Mouse (Mus musculus): ENCODE data around the gene Gm43517. TPM values are rescaled to one million over a fixed set of nuclear protein-coding genes. Genes with fewer than 3 reads are reported as not detected.

Gene Gm43517
- polyA plus RNA-seq (2015; fragmentation: Nextera tagmentation; extraction: Ambion mirVana), result not detected in 2 replicates

DNA sequence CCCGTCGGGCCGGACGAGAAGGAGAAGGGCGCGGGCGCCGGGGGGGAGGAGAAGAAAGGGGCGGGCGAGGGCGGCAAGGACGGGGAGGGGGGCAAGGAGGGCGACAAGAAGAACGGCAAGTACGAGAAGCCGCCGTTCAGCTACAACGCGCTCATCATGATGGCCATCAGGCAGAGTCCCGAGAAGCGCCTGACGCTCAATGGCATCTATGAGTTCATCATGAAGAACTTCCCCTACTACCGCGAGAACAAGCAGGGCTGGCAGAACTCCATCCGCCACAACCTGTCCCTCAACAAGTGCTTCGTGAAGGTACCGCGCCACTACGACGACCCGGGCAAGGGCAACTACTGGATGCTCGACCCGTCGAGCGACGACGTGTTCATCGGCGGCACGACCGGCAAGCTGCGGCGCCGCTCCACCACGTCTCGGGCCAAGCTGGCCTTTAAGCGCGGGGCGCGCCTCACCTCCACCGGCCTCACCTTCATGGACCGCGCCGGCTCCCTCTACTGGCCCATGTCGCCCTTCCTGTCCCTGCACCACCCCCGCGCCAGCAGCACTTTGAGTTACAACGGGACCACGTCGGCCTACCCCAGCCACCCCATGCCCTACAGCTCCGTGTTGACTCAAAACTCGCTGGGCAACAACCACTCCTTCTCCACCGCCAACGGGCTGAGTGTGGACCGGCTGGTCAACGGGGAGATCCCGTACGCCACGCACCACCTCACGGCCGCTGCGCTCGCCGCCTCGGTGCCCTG is at the start of gene Gm43517:
TSS of gene Gm43517 (plus strand) at position 299 of the 755 bp plus-strand sequence.
- Histone ChIP-seq H3K4me3 (replicated peaks) (0 out of 2 replicates have a peak within 1 kb of the TSS, but pooled peaks have one; percentile 19), H3K27ac (replicated peaks) (no peak within 1 kb of the TSS), H3K36me3 (no peaks in the 10 kb centered on the region), H3K27me3 (replicated peaks) (peaks cover 68% of the 10 kb centered on the region), H3K9ac (replicated peaks) (no peak within 1 kb of the TSS), H3K9me3 (replicated peaks) (no peaks in the 10 kb centered on the region), H3K4me1 (peaks cover 11% of the 10 kb centered on the region; the same call in 1 of the 2 replicates), H3K4me2 (peak within 1 kb of the TSS; percentile 40)
- WGBS, result under 1% methylated on average over 72 of the region's 75 CpGs
- peak; percentile 43; the same call in 1 of the 2 replicates for ATAC-seq (ENCODE audit: low FRiP score)

GRCm38 (mm10) chr12:49349697-49350096 is 35.3 kb upstream of the Gm43517 start:
- no peak for ATAC-seq (ENCODE audit: low FRiP score)
- Histone ChIP-seq H3K9me3 (replicated peaks) (no peaks in the 10 kb centered on the region), H3K27me3 (replicated peaks) (no peaks in the 10 kb centered on the region), H3K36me3 (no peaks in the 10 kb centered on the region), H3K4me2 (no peak overlapping the region), H3K9ac (replicated peaks) (no peak overlapping the region), H3K27ac (replicated peaks) (no peak overlapping the region), H3K4me3 (replicated peaks) (no peak overlapping the region), H3K4me1 (no peaks in the 10 kb centered on the region)
- 94% methylated on average over 10 of the region's 10 CpGs for WGBS

DNA sequence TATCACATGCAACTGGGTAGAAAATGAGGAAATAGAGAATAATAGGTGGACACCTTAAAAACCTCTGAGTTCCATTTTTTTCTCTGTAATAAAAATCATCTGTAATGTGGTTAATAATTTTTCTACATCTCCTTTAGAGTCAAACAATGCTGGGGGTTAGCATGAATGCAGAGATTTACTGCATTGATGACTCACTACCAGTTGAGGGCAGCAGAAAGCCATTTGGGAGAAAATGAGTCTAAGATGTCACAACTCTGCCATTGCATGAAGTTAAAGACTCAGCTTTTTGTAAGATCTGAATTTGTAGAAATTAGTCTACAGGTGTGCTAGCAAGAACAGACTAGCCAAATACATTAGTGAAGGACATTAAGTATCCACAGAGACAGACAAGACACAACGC is 16.0 kb upstream of the Gm43517 start:
- 45% methylated on average over 1 of the region's 1 CpGs for WGBS
- no peak overlapping the region for H3K4me3 ChIP-seq (replicated peaks)
- no peaks in the 10 kb centered on the region for H3K36me3 ChIP-seq

DNA sequence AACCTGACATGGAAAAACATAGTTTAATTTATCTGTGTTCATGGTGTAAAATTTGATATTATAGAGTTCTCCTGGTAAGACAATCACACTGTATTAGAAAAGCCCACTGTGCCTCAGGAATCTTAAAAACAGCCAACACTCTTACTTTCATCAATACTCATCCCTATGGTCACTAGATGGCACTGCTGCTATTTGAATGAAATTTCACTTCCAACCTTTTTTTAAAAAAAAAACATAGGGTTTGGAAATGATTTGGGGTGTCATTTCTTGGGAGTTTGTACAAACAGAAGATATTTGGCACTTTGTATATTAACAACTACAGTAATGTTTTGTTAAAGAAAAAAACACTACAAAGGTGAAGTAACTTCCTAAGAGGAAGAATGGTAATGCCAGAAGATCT is 12.8 kb upstream of the Gm43517 start:
- no peaks in the 10 kb centered on the region for H3K9me3 ChIP-seq (replicated peaks)
- H3K4me2 ChIP-seq, result no peak overlapping the region
- no peak overlapping the region for H3K4me3 ChIP-seq (replicated peaks)
- no peaks in the 10 kb centered on the region for H3K36me3 ChIP-seq
- peaks cover 68% of the 10 kb centered on the region for H3K27me3 ChIP-seq (replicated peaks)
- ATAC-seq (ENCODE audit: low FRiP score), result no peak
- peaks cover 4% of the 10 kb centered on the region; the same call in 1 of the 2 replicates for H3K4me1 ChIP-seq
- no peak overlapping the region for H3K27ac ChIP-seq (replicated peaks)
- no peak overlapping the region for H3K9ac ChIP-seq (replicated peaks)

More for the DNA sequence above, 16.0 kb upstream of the Gm43517 start:
- Histone ChIP-seq H3K4me2 (no peak overlapping the region), H3K27me3 (replicated peaks) (peaks cover 45% of the 10 kb centered on the region), H3K9me3 (replicated peaks) (no peaks in the 10 kb centered on the region), H3K9ac (replicated peaks) (no peak overlapping the region), H3K4me1 (no peaks in the 10 kb centered on the region), H3K27ac (replicated peaks) (no peak overlapping the region)
- ATAC-seq (ENCODE audit: low FRiP score), result no peak

DNA sequence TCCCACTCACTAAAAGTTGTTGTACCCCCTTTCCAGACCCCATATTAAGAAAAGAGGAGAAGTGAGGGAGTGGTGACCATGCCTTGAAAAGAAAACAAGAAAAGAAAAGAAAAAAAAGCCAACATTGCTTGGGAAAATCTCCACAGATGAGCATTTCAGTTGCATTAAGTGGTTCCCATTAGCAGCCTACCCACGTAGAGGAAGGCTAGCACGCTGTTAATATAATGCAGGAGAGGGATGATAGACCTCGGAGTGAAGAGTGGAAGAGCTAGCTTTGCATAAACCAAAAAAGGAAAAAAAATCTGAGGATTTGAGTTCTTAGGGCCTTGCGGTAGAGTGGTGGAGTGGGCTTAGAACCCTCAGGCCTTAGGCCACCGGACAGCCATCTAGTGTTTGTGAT is 11.8 kb upstream of the Gm43517 start:
- H3K9me3 ChIP-seq (replicated peaks), result no peaks in the 10 kb centered on the region
- no peak overlapping the region for H3K9ac ChIP-seq (replicated peaks)
- H3K27me3 ChIP-seq (replicated peaks), result peaks cover 77% of the 10 kb centered on the region
- 4% methylated on average over 5 of the region's 5 CpGs for WGBS
- no peak for ATAC-seq (ENCODE audit: low FRiP score)
- no peak overlapping the region for H3K27ac ChIP-seq (replicated peaks)
- no peaks in the 10 kb centered on the region for H3K36me3 ChIP-seq
- no peak overlapping the region for H3K4me2 ChIP-seq
- H3K4me3 ChIP-seq (replicated peaks), result no peak overlapping the region
- peaks cover 4% of the 10 kb centered on the region; the same call in 1 of the 2 replicates for H3K4me1 ChIP-seq

- Histone ChIP-seq H3K4me3 (replicated peaks) (0 out of 2 replicates have a peak overlapping the region, but pooled peaks have one; percentile 15), H3K27ac (replicated peaks) (no peak overlapping the region), H3K9ac (replicated peaks) (no peak overlapping the region), H3K27me3 (replicated peaks) (peaks cover 86% of the 10 kb centered on the region), H3K9me3 (replicated peaks) (no peaks in the 10 kb centered on the region), H3K4me2 (peak overlapping the region; percentile 48), H3K36me3 (no peaks in the 10 kb centered on the region), H3K4me1 (peaks cover 4% of the 10 kb centered on the region; the same call in 1 of the 2 replicates)
- ATAC-seq (ENCODE audit: low FRiP score), result no peak
- under 1% methylated on average over 24 of the region's 24 CpGs for WGBS
These were observed 11.0 kb upstream of the Gm43517 start for GRCm38 (mm10) chr12:49373821-49374605.

DNA sequence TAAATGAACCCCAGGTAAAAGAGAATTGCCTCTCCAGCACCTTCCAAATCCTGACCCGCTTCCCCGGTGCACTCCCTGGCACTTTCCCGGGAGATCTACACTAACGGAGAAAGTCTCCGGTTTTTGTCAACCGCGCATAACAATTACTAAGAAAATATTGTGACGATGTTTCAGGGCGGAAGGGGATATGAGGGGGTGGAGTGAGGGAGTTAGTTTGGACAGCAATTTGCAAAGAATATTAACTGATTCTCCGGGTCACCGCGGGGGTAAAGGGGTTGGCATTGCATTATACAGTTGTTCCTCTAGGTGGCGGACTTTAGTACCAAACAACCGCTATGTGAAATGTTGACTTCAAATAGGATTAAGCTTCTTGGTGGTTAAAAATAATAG is 10.4 kb upstream of the Gm43517 start:
- Histone ChIP-seq H3K9me3 (replicated peaks) (no peaks in the 10 kb centered on the region), H3K4me3 (replicated peaks) (0 out of 2 replicates have a peak overlapping the region, but pooled peaks have one; percentile 15), H3K4me1 (peaks cover 4% of the 10 kb centered on the region; the same call in 1 of the 2 replicates), H3K4me2 (peak overlapping the region; percentile 48), H3K9ac (replicated peaks) (no peak overlapping the region), H3K27me3 (replicated peaks) (peaks cover 86% of the 10 kb centered on the region), H3K27ac (replicated peaks) (no peak overlapping the region), H3K36me3 (no peaks in the 10 kb centered on the region)
- WGBS, result under 1% methylated on average over 14 of the region's 14 CpGs
- ATAC-seq (ENCODE audit: low FRiP score), result no peak

DNA sequence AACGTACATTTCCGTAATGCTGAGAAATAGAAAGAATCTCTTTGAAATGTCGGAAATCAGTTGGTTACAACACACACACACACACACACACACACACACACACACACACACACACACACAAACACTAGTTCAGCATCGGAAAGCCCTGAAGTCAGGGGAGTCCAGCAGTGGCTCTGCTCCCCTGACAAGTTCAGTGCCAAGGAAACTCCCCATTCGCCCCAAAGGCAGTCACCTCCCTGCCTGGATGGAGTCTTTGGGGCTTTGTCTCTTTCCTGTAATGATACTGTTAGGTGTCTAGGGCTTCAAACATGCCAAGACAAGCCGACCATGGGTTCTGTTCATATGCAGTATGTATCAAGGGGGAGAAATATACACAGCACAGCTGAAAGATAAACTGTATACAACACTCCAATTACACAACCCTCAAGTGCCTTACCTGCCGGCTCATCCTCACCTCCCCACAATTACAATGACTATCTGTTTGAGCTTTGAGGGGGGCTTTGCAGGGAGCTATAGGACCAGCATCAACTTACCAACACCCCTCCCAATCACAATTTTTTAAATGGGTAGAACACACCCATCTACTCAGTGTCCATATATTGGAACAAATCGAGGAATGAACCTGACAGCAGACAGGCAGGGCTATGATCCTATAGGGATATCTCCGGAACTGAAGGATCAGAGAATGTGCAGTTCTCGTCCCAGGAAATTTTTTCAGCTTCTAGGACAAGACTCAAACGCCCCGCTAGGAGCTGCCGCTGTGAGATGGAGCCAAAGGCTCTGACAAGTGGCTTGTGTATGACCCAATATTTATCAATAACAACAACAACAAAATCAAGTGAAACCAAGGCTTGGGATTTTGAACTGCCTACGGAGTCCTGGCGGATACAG is 9.3 kb upstream of the Gm43517 start:
- Histone ChIP-seq H3K4me2 (no peak overlapping the region), H3K9me3 (replicated peaks) (no peaks in the 10 kb centered on the region), H3K36me3 (no peaks in the 10 kb centered on the region), H3K4me1 (peaks cover 4% of the 10 kb centered on the region; the same call in 1 of the 2 replicates), H3K27ac (replicated peaks) (no peak overlapping the region), H3K4me3 (replicated peaks) (no peak overlapping the region), H3K9ac (replicated peaks) (no peak overlapping the region), H3K27me3 (replicated peaks) (peaks cover 89% of the 10 kb centered on the region)
- no peak for ATAC-seq (ENCODE audit: low FRiP score)
- WGBS, result 4% methylated on average over 15 of the region's 15 CpGs

DNA sequence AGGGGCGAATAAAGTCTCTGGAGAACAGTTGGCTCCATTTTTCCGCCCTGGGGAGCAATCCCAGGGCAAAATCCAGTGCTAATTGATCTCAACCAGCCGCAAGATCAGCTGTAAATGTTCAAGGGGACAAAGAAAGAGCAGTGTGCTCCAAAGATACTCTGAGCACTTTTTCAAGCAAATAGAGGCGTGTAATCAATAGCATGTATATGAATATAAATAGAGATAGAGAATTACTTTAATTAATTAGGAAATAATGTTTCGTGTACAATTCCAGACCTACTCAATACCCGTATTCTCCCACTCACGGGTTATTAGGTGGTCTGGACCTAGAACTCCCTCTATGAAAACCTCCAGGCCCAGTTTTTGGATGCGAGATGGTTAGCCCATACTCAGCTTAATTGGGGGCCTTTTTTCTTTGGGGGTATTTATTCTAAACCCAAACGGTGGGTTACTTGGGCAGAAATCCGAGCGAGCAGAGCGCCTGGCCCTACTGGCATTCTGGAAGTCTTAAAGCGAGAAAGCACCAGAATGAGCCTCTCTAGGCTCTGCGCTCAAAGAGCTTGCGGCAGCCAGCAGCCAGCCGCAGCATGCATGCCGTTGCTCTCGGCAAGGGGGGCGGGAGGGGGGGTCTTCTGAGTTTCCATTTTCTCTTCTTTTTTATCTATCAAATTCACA is 8.5 kb upstream of the Gm43517 start:
- Histone ChIP-seq H3K27me3 (replicated peaks) (peaks cover 86% of the 10 kb centered on the region), H3K9me3 (replicated peaks) (no peaks in the 10 kb centered on the region), H3K4me1 (peaks cover 4% of the 10 kb centered on the region; the same call in 1 of the 2 replicates), H3K9ac (replicated peaks) (no peak overlapping the region), H3K36me3 (no peaks in the 10 kb centered on the region), H3K27ac (replicated peaks) (no peak overlapping the region), H3K4me2 (no peak overlapping the region), H3K4me3 (replicated peaks) (no peak overlapping the region)
- ATAC-seq (ENCODE audit: low FRiP score), result no peak
- WGBS, result 2% methylated on average over 19 of the region's 19 CpGs

DNA sequence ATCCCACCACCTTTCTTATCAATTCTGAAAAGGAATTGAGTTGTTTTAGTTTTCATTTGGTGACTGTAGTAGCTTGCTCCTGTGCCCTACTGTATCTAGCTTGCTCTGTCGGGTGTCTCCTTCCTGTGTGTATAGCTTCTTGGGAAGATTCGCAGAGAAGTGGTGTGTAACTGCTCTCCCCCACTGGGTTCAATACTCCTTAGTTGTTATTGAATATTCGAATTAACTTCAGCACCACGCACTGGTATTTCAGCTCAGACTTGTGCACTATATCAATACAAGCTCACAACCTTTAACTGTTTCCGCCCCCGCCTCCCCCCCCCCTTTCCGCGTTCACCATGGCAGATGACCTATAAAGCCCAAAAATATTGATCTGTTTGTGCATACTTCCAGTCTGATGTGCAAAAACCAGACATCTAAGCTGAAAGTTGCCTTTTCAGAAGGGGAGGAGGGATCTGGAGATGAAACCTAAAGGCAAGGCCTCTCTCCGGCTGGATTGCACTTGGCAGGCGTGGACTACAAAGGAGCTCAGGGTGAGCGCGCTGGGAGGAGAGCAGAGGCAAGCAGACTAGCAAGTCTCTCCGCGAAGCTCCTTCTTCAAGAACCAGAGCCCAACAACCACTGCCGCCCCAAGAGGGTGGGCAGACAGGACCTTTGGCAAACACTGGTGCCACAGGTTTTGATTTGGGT is 7.5 kb upstream of the Gm43517 start:
- H3K4me3 ChIP-seq (replicated peaks), result no peak overlapping the region
- WGBS, result under 1% methylated on average over 15 of the region's 15 CpGs
- no peaks in the 10 kb centered on the region for H3K9me3 ChIP-seq (replicated peaks)
- ATAC-seq (ENCODE audit: low FRiP score), result no peak
- H3K27ac ChIP-seq (replicated peaks), result no peak overlapping the region
- H3K27me3 ChIP-seq (replicated peaks), result peaks cover 92% of the 10 kb centered on the region
- no peak overlapping the region for H3K9ac ChIP-seq (replicated peaks)
- H3K4me2 ChIP-seq, result no peak overlapping the region
- peaks cover 4% of the 10 kb centered on the region; the same call in 1 of the 2 replicates for H3K4me1 ChIP-seq
- H3K36me3 ChIP-seq, result no peaks in the 10 kb centered on the region
